Mouse (Mus musculus) cortical plate, adult 2 months (tissue): ENCODE data around the gene Ttc23.

Source experiments
- CTCF ChIP-seq: fragments of 200-500 bp; IDR thresholded peaks from 2 replicates; pipeline ENCODE4 v1.5.1; 2011; ENCODE audit warnings: mild to moderate bottlenecking, control low read depth, low read length; ENCODE audit not compliant: insufficient read depth; ENCODE audit errors: extremely low read depth
- POLR2A ChIP-seq: fragments of 200-500 bp; IDR thresholded peaks from 2 replicates; pipeline ENCODE4 v1.6.1; 2011; ENCODE audit warnings: mild to moderate bottlenecking, low read length, control low read depth; ENCODE audit not compliant: insufficient read depth; ENCODE audit errors: extremely low read depth

GRCm38 (mm10) chr7:67688281-67688680, 41.1 kb downstream of the Ttc23 start:
- TF ChIP-seq CTCF (no peak), POLR2A (no peak)
